Mouse (Mus musculus): ENCODE measurements around the gene Trappc13.
"Not testable (repeated sequence)": the region's sequence is repeated elsewhere in the genome, so short reads cannot be mapped to it uniquely, and the experiment has no call there.

Gene Trappc13

GRCm38 (mm10) chr13:104177796-104178649 lies at the start of gene Trappc13:
TSS of gene Trappc13 (minus strand) at chr13:104178469.
- peak; percentile 67 for DNase-seq (ENCODE audit: low spot score)

- no peak for DNase-seq (ENCODE audit: low spot score)
These were observed 49.2 kb upstream of the Trappc13 start for GRCm38 (mm10) chr13:104227478-104227877.

- DNase-seq (ENCODE audit: low spot score) = no peak
These were observed 26.0 kb upstream of the Trappc13 start for GRCm38 (mm10) chr13:104204313-104204712.

GRCm38 (mm10) chr13:104195891-104196290 lies 17.6 kb upstream of the Trappc13 start:
- DNase-seq (ENCODE audit: low spot score) = not testable (repeated sequence)

GRCm38 (mm10) chr13:104187357-104187756 lies 9.1 kb upstream of the Trappc13 start:
- no peak for DNase-seq (ENCODE audit: low spot score)

- no peak for DNase-seq (ENCODE audit: low spot score)
These were observed 1.1 kb upstream of the Trappc13 start for GRCm38 (mm10) chr13:104179176-104179888.

GRCm38 (mm10) chr13:104178650-104179121 lies 417 bp upstream of the Trappc13 start, which contains the start of gene Trim23:
TSS of gene Trim23 (plus strand) at chr13:104178797.
- peak; percentile 92 for DNase-seq (ENCODE audit: low spot score)

- no peak for DNase-seq (ENCODE audit: low spot score)
These were observed 1.4 kb downstream of the Trappc13 start for GRCm38 (mm10) chr13:104176874-104177273.

- no peak for DNase-seq (ENCODE audit: low spot score)
These were observed 5.8 kb downstream of the Trappc13 start for GRCm38 (mm10) chr13:104172498-104172897.

GRCm38 (mm10) chr13:104171711-104172110 lies 6.6 kb downstream of the Trappc13 start:
- no peak for DNase-seq (ENCODE audit: low spot score)

GRCm38 (mm10) chr13:104155686-104156085 lies 22.6 kb downstream of the Trappc13 start:
- DNase-seq (ENCODE audit: low spot score) = no peak

- no peak for DNase-seq (ENCODE audit: low spot score)
These were observed 23.2 kb downstream of the Trappc13 start for GRCm38 (mm10) chr13:104155106-104155505.

GRCm38 (mm10) chr13:104154180-104154579 lies 24.1 kb downstream of the Trappc13 start:
- DNase-seq (ENCODE audit: low spot score) = no peak

GRCm38 (mm10) chr13:104145646-104146045 lies 32.6 kb downstream of the Trappc13 start:
- no peak for DNase-seq (ENCODE audit: low spot score)

- no peak for DNase-seq (ENCODE audit: low spot score)
These were observed 33.4 kb downstream of the Trappc13 start for GRCm38 (mm10) chr13:104144871-104145270.

GRCm38 (mm10) chr13:104139369-104140209 lies 38.7 kb downstream of the Trappc13 start:
- peak; percentile 65 for DNase-seq (ENCODE audit: low spot score)

GRCm38 (mm10) chr13:104134510-104135085 lies 43.7 kb downstream of the Trappc13 start:
- DNase-seq (ENCODE audit: low spot score) = no peak

- DNase-seq (ENCODE audit: low spot score) = no peak
These were observed 45.7 kb downstream of the Trappc13 start for GRCm38 (mm10) chr13:104132561-104132960.

GRCm38 (mm10) chr13:104123662-104124381 lies 54.4 kb downstream of the Trappc13 start:
- no peak for DNase-seq (ENCODE audit: low spot score)

GRCm38 (mm10) chr13:104122078-104122840 lies 56.0 kb downstream of the Trappc13 start:
- DNase-seq (ENCODE audit: low spot score) = no peak
